Mouse (Mus musculus) cerebellum, adult 8-10 months (tissue): ENCODE measurements around the gene Hist3h2a.
A peak's percentile ranks its signal among the peaks of the same experiment; 100 is the strongest.

ENCODE experiments used
- DNase-seq: peaks from one replicate; pipeline ENCODE4 v3.0.0; 2022

Gene Hist3h2a

DNA sequence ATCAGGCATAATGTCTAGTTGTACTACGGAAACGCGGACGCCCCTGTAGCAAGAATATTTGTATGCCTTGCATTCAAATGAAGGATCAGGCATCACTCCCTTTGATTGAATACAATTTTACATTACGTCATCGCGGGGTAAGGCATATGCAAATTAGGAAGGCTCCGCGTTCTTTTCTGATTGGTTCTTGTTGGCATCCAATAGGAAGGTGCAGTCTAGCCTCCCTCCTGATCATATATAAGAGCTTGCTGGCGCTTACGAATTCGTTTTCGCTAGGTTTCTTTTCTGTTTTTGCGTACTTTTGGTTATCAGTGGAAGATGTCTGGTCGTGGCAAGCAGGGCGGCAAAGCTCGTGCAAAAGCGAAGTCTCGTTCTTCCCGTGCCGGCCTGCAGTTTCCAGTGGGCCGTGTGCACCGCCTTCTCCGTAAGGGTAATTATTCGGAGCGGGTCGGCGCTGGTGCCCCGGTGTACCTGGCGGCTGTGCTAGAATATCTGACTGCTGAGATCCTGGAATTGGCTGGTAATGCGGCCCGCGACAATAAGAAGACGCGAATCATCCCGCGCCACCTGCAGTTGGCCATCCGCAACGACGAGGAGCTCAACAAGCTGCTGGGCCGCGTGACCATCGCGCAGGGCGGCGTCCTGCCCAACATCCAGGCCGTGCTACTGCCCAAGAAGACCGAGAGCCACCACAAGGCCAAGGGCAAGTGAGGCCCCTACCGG, at the start of gene Hist3h2a, which contains the start of gene Trim17:
TSS of gene Hist3h2a (plus strand) at position 266 of the 723 bp plus-strand sequence.
TSS of gene Trim17 (plus strand) at position 266 of the 723 bp plus-strand sequence.
- peak; percentile 89 for DNase-seq

DNA sequence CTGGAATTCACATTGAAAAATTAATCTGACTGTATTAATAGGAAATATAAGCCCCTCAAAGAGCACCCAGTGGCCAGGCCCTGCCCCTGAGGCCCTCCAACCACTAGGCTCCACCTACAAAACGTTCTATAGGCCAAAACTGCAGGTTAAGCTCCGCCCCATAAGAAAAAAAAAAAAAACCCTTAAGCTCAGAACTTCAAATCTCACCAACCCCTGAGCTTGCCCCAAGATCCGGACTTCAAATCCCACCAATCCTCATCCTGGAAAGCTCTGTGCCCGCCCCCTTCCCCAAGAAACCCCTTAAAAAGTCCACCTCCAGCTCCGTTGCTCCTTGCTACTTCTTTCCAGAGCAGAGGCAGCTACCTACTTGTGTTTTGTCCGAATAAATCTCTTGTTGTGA, 49.6 kb upstream of the Hist3h2a start:
- DNase-seq, result no peak

DNA sequence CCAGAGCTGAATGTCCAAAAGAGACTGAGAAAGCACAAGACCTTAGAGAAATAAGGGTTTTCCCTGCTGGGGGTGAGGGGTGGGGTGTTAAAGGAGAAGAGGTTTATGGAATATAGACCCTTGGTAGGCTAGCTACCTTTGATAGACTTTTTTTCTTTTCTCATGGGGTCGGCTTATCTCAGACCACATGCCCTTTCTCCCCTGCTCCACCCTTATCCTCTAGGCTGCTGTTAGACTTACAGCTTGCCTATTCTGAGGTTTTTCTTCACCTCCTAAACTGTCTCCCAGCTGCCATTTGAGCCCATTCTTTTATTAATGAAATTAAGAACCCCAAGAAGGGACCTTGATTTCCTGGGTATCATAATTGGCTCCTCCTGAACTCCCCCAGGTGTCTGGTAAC, 40.7 kb upstream of the Hist3h2a start:
- no peak for DNase-seq

DNA sequence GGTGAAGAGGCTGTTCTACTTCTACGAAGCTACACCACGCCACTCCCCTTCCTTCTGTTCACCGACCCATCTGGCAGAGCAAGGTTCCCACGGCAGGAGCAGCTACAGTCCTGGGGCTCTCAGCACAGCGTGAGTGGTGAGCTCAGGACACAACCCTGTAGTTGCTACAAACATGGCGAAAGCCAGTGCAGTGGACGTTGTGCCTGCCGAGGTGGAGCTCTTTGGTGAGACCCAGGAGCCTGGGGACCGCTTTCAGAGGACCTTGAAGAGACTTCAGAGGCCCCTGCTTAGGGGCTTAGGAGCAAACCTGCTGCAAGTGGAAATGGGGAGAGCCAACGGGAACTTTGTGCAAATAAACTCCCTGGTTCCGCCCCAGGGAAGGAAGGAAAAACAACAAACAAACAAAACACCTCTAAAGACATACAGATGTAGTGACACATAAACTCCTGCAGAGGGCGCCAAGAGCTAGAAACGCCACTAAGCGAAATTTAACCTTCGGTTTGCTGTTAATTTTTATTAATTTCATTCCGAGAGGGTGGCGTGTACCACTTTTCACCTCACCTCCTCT, 39.9 kb upstream of the Hist3h2a start:
- DNase-seq, result peak; percentile 40

DNA sequence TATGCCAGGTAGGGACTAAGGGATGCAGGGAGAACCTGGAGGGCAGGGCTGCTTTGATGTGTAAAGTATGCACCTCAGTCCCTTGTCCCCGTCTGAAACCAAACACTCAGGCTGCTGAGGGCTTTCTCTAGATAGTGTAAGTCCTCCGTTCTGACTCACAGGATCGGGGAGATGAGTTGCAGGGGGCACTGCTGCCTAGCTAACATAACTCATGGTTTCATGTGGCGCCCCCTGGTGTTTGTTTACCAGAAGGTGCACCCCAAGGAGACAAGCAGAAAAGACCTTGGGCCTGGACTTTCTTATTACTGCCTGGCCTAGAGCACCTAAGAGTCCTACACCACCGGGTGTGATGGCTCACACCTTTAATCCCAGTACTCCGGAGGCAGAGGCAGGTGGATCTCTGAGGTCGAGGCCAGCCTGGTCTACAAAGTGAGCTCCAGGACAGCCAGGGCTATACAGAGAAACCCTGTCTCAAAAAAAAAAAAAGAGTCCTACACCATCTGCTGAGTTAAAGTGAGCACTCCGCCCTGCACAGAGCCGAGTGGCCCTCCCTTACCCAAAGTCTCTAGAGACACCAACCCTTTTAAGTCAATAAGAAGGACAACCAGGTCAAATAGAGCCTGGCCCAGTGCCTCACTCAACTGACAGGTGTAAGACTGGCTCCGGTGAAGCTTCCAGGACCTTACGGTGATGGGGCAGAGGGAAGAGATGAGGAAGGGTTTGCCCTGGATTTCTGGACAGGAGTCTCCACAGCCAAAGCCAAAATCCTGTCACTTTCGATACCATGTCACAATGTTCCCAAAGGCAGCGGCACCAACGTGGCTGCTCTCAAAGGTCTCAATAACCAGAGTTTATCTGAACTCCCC, 37.4 kb upstream of the Hist3h2a start:
- DNase-seq, result no peak

DNA sequence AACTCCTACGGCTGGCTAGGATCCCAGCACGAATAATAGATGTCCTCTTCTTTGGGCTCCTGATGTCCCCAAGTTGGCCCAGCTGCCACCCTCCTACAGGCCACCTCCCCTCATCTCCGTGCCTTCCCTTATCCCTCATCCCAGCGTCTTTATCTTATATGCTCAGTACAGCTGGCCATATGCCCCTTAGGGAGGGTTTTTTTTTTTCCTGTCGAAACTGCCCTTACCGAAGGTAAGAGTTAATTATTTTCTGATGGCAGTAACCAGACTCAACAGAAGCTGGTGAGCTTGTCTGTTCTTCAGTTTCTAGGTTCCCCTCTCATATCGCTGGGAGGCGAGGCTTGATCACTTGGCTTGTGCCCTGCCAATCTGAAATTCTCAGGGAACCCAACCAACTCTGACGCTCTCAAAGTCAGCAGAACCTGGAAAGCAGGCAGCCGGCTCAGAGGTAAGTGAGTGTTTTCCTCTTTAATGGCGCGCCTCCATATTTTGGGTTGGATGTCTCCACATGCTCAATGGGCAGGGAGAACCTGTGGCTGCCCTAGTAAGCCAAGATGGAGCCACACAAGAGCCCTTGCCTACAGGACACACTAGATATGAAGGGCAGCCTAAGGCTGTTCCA, 36.6 kb upstream of the Hist3h2a start, which contains the start of gene Btnl10:
TSS of gene Btnl10 (plus strand) at position 164 of the 622 bp plus-strand sequence.
- DNase-seq, result no peak

DNA sequence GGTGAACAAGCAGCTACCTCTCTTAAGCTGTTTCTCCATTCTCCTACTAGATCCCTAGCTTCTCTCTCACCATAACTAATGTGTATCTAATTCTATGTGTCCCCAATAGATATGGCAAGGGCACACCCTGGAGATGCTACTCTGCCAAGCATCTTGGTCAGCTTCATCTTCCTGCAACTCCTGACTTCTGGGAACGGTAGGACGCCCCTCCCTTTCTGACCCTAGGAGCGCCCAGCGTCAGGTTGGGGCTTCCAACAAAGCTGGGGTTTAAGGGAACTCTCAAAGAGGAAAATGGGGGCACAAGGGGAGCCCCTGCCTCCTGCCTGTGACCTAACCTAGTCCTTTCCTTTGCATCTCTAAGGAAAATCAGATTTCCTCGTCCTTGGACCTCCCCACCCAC, 35.7 kb upstream of the Hist3h2a start:
- no peak for DNase-seq

DNA sequence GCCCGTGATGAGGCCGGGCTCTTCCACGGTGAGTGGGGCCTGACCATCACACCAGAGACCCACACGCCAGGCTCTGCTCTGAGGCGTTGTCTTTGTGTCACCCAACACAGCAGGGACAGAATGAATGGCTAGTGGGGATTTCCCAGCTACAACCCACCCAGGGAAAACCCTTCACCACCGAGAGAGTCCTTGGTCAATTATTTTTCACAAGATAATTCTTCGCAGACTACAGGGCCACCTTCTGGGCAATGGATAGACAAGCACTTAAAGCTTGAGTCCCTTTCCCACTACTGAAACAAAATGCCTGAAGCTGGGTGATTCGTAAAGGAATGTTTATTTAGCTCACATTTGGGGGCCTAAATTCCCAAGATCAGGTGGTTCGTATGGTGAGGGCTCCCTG, 32.1 kb upstream of the Hist3h2a start:
- DNase-seq, result no peak

DNA sequence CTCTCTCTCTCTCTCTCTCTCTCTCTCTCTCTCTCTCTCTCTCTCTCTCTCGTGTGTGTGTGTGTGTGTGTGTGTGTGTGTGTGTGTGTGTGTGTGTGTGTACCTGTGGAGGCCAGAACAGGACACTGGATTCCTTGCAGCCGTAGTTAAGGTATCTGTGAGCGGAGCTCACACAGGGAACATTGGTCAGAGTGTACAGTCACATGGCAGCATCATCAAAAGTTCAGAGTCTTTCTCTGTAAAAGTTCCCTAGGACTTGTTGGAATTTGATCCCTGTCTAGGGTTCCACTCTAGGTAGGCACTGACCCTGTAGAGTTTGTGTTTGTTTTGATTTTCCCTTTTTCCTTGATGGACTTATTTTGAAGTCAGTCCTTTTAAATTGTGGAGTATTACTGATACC, 27.8 kb upstream of the Hist3h2a start:
- DNase-seq, result no peak

DNA sequence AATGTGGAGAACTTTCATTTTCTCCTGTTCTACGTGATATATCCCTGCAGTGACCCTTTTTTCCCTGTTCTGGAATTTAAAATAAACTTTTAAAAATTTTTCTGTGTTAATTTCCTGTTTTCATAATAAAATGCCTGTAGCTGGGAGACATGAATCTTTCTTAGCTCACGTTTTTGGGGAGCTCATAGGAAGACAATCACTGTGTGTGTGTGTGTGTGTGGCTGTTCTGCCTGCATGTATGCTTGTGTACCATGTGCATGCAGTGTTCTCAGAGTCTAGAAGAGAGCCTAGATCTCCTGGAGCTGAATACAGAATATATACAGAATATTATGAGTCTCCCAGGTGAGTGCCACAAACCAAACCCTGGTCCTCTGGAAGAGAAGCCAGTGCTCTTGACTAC, 27.4 kb upstream of the Hist3h2a start:
- no peak for DNase-seq

DNA sequence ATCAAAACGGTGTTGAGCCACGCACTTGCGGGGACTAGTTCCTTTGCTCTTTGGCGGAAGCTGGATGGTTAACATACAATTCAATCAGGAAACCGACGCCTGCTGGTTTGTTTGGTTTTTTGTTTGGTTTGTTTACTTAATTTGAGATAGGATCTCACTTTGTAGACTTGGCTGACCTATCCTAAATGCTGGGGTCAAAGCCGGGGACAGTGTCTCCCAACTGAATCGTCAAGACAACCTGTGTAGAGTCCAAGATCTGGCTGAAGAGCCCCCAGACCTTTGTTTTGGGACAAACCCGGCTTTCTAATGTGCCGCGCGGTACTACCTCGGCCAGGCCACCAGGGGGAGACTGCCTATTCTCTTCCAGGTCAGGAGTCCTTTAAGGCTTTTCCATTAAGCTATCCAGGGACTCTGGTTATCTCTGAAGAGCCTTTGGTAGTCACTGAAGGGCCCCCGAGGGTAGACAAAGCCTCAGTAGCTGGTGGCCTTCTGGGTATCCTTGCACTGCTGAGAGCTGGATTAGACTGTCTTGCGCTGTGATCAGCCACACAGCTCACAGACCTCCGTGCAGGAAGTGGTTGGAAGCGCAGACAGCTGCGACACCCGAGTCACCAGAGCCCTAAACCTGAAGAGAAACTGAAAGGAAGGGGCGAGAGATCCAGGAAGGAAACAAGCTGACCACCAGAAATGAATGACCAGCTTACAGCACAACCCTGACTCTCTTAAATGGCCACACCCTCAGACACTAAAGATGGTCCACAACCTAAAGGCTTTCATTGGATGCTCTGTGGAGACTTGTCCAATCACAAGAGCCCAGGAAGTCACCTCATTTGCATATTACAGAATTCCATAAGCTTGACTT, 26.5 kb upstream of the Hist3h2a start:
- peak; percentile 52 for DNase-seq

DNA sequence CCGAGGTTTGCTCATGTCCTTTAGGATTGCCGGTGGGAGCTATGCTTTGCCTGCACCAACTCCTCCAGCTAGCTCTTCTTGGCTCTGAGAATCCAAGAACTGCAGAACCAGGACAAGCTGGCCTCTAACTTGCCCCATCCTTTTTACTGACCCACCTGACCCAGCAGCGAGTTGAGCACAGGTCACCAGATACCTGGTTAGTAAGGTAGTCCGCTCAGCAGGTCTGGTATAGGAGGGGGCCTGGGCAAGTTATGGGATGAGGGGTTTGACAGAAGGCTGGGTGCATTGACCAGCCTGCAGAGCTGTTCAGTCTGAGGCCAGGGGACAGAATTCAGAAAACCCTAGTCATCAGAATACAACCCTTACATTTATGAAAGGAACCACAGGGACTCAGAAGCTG, 25.4 kb upstream of the Hist3h2a start:
- DNase-seq, result no peak

DNA sequence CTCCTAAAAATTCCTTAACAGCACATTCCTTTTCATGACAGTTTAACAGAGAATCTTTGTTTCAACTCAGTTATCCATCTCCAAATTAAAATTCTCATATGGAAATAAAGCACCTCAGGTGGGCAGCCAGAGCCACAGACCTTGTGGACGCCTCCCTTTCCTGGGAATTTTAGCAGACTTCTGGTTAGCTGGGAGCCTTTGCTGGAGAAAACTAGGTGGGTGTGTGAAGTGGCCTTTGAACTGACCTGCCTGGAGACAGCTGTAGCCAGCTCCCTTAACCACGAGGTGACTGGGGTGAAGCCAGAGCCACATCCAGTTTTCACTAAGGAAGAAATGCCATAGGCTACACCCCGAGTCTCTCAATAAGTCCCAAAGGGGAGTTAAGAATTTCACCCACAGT, 24.8 kb upstream of the Hist3h2a start:
- no peak for DNase-seq

DNA sequence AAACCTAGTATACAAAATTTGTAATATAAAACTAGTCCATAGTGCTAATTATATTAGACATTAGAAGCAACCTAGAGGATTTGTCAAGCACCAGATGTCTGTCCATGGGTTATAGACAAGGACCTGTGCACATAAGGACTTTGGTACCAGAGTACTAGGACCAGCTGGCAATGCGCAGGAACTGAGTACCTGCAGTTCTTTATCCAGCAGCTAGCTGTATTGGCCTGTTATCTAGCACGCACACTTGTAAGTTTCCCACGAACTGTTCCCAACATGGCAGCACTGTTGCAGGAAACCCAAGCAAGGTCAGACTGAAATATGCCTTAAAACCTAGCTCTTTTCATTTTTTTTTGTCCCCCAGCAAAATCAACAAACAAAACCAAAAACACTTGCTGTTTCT, 24.2 kb upstream of the Hist3h2a start:
- no peak for DNase-seq

DNA sequence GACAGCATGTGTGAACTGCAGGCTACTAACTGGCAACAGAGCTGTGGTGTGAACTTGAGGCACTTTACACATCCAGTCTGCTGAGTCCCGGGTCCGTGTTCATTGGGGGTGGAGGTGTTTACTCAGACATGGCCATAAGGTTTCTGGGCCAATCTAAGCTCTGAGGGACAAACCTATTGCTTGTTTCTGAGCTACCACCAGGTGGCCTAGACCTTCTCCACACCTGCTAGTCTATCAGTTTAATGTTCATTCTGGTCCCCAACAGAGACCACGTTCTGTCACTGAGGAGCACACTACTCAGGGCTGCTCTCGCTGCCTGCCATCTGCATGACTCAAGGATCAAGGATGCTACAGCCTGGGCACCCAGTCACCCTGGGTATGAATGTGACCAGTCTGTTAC, 22.9 kb upstream of the Hist3h2a start:
- no peak for DNase-seq

DNA sequence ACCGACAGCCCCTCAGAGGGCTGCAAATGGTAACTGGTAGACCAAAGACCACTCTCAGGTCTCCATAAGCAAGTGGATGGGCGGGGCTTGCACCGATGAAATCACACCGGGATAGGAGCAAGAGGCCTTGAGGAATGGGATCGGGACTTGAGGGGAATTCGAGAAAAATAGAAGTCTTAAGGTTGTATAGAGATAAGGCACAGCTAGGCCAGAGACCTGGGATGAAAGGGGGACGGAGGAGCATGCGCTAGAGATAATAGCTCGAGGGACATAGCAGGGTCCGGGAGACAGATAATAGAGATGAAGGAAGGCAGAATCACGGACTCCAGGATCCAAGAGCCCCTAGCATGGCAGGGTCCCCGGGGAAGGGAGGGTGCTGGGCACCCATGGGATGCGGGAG, 16.6 kb upstream of the Hist3h2a start:
- DNase-seq, result no peak

DNA sequence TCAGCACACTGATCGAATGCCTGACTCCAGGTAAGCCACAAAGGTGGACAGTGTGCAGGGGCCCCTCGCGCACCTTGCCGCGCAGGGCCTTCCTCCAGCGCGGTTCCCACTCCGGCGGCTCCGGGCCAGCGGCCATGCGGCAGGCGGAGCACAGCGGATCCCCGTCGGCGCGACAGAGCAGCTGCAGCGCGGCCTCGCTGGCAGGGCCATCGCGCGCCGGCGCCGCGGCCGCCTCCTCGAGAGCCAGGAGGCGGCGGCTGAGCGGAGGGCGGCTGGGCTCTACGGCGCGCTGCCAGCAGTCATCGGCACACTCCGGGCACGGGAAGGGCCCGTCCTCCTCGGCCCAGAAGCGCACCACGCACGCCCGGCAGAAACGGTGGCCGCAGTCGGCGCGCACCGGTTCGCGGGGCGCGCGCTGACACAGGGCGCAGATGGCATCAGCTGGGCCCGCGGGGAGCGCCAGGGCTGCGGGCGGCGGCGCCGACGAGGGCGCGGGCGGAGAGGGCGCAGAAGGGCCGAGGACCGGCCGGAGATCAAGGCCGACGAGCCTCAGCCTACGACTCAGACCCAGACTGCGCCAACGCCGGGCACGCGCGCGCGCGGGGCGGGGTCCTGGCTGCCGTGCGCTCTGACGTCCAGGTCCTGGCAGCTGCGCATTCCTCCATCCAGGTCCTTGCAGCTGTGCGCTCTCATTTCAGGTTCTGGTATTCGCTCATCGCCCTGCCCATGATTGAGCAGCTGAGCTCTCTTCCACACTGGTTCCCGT, 16.0 kb upstream of the Hist3h2a start, which contains the start of gene Rnf187:
TSS of gene Rnf187 (minus strand) at position 595 of the 766 bp plus-strand sequence.
- peak; percentile 92 for DNase-seq

DNA sequence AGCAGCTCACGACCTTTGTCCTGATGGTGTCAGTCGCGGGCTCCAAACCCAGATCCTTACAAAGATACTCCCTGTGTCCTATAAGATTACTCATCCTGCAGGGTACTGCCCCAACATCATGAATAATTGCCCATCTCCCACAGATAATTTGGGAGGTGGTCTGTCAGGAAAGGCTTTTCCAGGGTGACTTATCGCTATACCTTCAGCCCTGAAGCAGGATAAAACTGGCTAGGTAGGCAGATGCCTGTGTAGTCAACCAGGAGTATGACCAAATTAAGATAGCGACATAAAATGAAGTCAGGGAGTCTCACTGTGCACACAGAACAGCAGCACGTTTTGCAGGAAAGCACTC, 15.4 kb upstream of the Hist3h2a start:
- DNase-seq, result no peak

DNA sequence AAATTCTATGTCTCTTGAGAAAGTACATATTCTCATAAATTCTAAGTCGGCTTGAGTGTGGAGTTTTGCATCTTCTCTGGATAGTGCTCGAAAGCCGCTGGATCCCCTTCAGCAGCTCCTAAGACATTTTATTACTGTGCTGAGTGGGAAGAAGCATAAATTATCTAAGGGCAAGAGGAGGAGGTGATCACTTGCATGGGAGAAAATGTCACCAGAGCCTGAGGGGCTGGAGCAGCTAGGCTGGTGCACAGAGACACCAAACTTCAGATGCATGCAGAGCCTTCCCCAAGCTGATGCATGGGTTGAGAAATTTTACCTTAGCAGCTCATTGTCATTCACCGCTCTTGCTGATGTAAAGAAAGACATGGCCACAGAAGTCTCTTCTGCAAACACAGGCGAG, 10.3 kb upstream of the Hist3h2a start:
- DNase-seq, result no peak

DNA sequence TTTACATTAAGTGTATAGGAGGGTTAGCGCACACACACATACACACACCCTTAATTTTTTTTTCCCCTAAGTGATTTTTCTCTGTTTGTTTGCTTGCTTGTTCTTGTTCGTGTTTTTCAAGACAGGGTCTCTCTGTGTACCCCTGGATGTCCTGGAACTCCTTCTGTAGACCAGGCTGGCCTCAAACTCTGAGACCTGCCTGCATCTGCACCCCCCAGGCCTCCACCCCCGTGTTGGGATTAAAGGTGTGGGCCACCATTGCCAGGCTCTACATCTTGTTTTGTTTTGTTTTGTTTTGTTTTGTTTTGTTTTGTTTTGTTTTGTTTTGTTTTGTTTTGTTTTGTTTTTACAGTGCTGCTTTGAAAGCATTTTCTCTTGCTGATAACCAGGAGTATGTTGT, 7.2 kb upstream of the Hist3h2a start:
- no peak for DNase-seq

DNA sequence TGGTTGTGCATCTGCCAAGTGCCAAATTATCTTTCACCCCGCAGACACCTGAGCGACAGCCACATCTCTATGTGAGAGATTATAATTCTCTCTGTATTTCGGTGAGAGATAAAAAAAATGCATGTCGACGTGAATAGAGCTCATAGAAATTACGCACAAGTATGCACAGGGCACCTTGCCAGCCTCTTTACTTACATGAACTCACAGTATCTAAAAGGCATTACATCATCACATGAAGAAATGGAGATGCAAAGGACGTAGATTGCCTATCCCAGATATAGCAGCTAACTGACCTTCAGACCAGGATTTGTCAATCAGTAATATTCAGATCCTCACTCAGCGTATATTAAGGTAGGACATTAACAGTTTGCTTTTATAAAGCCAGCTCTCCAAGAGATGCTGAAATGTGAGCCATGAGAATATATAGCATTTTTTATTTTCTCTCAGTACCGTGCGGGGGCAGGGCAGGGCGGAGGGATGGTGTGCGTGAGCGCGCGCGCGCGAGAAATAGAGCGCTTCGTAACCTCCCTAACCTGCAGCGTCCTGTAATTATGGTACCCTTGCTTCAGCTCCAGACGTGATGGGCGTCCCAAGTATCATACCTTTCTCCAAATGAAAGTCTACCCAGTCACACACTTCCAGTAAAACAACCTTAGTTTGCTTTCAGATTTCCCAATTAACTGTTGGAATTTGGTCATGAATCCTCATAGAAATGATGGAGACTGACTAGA, 6.5 kb upstream of the Hist3h2a start:
- DNase-seq, result peak; percentile 79
